Mouse (Mus musculus) retina, postnatal 7 days (tissue): Measurements from ENCODE around the gene Ddx54.

Source experiments
- DNase-seq: peaks from one replicate; pipeline ENCODE4 v3.0.0-alpha.2; 2012; ENCODE audit warnings: low read depth, low spot score

Gene Ddx54

DNA sequence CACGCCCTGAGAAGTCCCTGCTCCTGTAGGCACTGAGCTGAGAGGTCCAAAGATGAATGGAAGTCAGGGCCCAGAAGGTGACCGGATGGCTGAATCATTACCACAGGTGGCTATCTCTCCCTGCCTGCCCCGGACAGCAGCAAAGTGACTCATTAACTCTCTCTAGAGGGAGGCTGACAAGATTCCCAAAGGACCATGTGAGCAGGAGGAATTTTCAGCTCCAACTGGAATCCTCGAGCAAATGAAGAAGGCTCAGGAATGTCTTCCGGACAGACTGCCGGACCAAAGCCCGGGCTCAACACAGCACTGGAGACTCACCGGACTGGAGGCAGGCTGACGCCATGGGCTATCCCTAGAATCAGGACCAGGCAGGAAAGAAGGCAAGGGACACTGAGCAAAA lies 30.5 kb upstream of the Ddx54 start:
- no peak for DNase-seq

DNA sequence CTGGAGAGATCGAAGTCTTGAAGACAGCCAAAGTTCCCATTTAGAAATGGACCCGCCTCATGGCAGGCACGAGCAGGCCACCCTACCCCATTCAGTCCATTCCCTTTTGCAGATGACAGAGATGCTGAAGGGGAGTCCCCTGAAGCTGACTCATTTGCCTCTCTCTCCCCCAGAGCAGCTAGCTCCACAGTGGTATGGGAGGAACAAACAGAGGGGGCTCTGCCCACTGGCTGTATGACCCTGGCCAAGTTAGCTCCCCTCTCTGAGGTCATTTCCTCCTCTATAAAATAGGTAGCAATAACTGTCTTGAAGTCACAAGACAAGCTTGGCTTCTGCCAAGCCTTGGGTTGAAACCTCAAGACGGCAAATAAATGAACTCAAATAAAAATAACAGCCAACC lies 29.0 kb upstream of the Ddx54 start:
- no peak for DNase-seq

DNA sequence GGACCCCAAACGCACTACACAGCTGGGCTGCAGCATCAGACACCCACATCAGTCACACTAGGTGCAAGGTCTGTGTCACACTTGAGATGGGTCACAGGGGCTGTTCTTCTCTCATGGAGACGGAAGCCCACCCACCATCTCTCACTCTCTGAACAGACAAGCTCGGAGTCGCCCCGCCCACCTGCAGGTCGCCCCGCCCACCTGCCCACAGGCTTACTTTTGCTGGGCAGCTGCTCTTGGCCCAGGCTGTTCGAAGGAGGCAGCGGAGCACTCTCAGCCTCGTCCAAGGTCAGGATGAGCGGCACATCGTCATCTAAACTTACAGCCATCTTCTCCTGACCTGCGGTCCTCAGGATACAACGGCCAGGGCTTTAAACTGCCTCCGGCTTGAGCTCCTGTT lies 27.6 kb upstream of the Ddx54 start:
- DNase-seq = no peak

DNA sequence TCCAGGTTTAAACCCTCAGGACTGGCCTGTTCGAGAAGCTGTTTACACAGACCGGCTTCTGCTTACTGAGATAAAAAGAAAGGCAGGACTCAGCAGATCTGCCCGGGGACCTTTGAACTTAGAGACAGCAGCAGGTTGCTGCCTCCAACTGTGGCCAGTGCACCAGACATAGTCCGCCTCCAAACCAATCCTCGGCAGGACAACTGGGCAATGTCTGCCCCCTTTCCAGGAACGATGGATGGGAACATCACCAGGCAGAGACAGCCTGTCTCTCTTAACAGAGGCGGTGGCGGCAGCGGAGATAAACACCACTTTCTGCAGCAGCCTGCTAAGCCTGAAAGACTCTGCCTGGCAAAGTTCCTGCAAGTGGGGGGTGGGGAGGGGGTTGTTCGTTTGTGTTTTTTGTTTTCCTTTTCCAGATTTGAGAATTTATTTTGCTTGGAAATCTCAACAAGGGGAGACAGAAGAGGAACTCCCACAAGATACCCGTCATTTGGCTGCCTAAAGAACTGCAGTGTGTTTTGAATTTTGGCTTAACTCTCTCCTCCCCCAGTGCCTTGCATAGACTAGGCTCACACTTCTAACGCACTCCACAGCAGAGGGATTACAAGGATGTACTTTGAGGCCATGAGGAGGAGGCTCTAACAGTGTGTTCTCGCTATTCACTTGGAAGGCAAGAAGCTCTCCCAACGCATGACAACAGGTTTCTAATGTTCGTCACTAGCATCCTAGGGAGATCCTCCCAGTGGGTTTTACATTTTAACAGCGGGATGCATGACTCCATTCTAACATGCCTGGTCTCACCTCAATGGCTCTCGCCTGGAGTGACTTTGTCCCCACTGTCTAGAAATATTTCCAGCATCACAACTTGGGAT lies 25.6 kb upstream of the Ddx54 start:
- DNase-seq = no peak

DNA sequence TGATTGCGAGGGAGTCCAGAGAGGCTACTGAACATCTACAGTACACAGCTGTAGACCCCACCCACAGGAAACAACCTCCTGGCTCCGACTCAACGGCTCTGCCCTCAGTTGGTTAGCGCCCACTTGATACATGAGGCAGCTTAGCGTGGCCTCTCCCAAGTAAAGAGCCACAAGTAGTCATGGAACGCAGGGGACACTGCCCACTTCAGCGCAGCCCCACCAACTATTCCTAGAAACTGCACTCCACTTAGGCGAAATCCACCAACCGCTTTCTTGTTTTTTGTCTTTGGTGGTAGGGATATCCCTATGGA lies 25.0 kb upstream of the Ddx54 start:
- no peak for DNase-seq

DNA sequence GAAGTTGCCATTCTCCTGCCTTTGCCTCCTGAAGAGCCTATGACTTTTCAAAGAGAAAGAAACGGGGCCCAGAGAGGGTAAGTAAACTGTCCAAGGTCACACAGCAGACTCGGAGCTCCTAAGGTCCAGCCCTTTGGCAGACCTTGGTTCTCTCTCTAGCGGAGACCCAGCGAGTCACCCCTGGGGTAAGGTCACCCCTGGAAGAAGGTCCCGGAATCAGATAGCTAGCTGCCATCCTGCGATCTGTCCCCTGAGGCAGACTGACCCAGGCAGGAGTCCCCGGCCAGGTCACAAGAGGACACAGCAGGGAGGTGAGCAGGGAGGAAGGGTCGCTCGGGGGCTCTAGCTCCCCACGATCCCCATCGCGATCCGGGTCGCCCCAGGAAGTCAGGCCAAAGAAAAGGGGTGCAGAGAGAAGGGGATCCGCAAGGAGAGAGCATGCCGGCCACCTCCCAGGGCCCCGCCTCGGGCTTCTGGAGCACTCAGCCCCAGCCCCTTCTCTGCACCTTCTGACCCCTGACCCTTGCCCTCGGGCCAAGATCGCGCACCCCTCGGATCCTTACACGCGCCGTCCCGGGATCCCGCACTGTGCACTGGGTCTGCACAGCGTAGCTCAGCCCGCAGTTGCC lies 24.5 kb upstream of the Ddx54 start:
- no peak for DNase-seq

DNA sequence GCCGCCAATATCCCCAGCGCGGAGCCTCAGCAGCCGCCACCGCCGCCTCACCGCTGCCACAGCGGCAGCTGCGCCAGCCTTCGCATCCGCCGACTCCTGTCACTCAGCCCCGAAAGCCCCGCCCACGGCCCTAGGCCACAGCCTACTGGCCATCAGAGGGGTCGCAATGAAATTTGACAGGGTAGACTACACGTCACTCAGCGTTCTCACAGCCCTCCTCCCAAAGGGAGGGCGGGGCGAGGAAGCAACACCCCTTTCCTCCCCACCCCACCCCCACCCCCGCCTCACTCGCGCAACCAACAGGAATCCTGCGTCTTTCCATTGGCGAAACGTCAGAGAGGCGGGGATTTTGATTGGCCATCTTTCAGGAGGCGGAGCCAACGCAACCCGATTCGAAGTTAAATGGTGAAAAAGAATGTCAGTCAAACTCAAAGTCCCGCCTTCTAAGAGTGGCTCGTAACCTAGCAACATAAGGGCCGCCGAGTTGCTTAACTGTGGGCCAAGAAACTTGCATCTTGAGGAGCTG lies 23.9 kb upstream of the Ddx54 start, which contains the start of the genes Tpcn1 and Iqcd:
Gene Tpcn1, minus strand, starts transcription at position 105 of the 526 bp plus-strand sequence.
Gene Iqcd, plus strand, starts transcription at position 448 of the 526 bp plus-strand sequence.
- peak; percentile 99 for DNase-seq

DNA sequence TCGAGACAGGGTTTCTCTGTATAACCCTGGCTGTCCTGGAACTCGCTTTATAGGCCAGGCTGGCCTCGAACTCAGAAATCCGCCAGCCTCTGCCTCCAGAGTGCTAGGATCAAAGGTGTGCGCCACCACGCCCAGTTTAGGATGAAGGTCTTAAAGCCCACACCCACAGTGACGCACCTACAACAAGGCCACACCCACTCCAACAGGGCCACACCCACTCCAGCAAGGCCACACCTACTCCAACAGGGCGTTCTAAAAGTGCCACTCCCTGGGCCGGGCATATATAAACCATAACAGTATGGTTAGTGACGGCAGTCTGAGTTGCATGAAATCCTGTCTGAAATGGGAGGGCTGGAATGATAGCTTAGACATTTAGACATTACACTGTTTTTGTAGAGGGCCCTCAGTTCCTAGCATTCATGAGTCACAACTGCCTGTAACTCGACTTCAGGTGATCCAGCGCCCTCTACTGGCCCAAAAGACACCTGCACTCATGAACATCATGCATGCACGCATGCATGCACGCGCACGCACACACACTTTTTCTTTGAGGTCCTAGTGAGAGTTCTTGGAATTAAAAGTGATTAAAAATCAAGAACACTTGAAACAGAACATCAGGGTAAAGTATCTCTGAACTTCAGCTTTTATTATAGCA lies 22.1 kb upstream of the Ddx54 start:
- DNase-seq = no peak

DNA sequence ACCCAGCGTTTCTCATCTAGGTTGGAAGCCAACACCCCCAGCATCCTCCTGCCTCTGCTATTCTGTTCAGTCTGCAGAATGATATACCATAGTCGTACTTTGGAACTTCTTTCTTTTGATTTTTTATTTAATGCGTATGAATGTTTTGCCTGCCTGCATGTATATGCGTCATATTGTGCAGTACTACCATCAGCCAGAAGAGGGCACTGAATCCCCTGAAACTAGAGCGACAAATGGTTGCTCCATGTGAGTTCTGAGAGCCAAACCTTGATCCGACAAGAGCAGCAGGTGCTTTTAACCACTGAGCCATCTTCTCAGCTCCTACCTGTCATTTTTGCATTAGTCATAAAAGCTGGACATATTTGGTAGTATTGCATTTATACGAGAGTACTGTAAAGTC lies 20.4 kb upstream of the Ddx54 start:
- no peak for DNase-seq

DNA sequence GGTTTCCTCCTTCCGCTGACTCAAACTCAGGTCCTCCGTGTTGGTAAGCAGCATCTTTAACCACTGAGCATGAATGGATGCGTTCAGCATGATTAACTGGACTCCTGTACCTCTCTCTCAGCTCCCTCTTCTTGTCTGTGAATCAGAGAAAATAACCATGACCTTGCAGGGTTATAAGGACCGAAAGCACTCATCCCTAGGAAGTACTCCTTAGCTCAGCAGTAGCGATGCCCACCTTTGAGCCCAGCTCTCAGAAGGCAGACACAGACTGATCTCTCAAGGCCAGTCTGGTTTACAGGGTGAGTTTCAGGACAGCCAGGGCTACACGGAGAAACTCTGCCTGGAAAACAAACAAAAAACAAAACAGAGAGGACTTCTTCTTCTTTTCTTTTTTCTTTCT lies 18.1 kb upstream of the Ddx54 start:
- no peak for DNase-seq

DNA sequence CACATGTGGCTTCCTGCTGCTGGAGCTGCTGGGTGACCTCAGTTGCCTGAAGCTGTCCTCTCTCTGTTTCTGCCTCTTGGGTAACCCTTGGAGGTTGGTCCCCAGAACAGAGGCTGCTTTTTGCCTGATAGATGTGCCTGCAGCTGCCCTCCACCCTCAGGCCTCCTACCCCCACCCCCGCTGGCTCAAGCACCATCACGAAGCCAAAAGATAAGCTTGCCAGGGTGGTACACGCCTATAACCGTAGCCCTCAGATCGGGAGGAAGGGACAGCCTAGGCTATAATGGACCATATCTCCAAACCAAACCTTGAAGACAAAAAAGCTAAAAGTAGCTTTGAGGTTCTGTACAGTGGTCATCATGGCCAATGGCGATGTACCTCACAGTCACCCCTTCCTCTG lies 12.9 kb upstream of the Ddx54 start:
- DNase-seq = no peak

DNA sequence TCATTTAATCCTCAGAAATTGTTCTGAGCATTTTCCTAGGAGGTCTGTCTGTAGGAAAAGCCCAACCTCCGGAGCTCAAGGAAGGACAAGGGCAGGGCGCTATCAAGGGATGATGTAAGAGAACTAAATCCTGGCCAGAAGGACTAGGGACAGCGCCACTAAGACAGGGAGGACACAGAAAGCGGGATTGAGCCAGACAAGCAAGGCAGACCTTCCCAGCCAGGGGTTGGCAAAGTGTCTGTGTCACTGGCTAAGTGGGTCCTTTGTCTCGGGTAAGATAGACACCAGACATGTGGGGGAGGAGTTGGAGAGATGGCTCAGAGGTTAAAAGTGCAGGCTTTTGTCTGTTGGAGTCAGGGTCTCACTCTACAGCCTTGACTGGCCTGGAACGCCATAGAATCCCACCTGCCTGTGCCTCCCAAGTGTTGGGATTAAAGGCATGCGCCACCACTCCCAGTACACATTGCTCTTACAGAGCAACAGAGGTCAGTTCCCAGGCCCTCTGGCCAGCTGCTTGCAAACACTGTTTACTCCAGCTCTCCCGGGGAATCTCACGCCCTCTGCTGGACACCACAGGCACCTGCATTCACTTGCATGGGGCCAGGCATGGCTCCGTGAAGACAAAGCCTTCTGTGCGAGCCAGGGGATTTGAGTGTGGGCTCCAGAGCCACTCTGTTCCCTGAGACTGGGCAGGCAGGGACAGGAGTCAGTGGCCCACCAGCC lies 11.4 kb upstream of the Ddx54 start:
- DNase-seq = no peak

DNA sequence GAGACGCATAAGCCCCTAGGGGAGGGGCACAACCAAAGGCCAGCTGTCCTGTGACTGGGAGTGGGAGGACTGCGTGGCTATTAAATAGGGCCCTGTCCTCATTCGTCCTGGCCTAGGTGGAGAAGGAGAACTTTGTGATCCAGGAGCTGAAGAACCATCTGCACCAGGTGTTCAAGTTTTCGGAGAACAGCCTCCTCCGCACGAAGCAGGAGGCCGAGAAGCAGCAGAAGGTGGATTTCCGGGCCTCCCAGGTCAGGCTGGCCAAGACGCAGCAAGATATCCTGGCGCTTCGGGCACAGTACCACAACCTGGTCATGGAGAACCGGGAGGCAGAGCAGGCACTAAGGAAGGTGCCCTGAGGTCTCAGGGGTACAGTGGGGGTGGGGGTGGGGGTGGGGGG lies 10.3 kb upstream of the Ddx54 start:
- no peak for DNase-seq

DNA sequence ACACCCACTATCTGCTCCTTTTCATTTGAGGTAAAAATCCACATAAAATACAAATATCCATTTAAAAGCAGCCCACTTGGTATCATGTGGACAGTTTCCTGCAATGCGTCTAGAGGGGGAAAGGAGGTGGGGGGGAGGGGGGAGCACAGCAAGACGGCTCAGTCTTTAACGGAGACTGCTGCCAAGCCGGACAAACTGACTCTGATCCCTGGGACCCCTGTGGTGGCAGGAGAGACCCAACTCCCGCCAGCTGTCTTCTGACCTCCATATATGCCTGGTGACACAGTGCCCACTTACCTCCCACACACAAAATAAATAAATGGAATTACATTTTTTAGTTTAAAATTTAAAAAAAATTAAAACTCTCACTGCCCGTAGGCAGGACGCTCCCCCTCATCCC lies 9.0 kb upstream of the Ddx54 start:
- no peak for DNase-seq

DNA sequence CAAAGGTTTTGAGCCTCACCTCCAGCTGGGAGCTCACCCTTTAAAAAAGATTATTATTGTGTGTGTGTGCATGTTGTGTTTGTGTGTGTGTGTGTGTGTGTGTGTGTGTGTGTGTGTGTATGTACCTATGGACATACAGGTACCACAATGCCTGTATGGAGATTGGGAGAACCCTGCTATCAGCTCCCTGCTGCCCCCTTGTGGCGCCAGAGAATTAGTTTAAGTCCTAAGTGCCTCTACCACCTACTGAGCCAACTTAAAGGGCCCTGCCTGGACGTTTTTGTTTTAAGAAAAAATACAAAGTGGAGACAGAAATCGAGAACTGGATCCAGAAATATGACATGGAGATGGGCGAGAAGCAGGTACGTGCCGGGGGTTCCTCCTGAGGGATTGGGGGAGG lies 7.7 kb upstream of the Ddx54 start:
- DNase-seq = peak; percentile 71

DNA sequence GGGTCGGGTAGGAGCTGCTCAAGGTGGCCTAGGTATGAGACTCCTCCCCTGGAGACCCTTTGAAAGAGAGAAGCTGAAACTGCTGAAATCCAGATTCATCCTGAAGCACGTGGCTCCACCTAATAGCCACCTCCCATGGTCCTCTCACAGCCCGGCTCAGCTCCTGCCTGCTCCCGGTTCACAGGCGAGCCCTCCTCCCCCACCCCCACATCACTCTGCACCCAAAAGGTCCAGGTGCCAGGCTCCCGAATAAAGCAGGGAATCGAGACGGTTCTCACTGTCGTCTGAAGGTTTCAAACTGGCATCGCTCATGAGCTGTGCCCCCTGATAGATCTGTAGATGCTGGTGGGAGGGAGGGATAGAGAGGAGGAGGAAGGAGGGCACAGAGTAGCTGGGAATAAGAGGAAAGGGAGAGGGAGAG lies 7.3 kb upstream of the Ddx54 start:
- DNase-seq = no peak

DNA sequence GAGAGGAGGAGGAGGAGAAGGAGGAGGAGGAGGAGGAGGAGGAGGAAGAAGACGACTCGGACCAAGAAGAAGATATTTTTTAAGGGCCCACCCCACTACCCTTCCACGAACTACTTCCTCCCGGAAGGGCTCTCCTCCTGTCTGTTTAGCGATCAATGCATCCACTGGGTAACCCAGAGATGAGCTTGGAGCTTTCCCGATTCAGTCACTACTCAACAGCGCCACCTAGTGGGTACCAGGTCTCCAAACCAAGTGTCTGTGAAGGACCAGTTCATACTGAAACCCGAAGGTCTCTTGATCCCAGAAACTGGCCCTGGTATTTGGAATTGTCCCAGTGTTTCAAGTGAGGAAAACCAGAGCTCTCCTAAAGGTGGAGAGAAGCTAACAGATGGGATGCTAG lies 6.9 kb upstream of the Ddx54 start:
- peak; percentile 89 for DNase-seq

DNA sequence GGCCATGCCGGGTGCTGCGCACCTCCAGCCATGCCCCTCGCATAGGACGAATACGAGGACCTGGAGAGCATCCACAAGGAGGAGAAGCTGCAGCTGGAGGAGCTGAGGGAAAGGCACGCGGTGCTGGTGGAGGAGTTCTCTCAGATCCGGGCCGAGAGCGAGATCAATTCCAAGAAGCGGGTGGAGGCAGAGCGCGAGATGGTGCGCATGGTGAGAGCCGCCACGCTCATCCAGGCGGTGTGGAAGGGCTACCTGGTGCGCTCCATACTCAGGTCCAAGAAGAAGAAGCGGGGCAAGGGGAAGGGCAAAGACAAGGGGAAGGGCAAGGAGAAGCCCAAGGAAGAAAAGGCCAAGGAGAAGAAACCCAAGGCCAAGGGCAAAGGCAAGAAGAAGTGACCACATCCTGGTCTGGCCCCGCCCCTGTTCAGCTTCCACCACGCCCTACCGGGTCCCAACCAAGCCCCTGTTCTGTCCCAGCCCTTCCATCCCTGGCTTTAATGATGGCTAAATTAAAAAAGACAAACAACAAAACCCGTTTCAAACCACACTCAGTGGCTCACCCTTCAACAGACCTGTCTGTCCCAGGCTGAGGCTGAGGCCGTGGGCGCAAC lies 5.8 kb upstream of the Ddx54 start:
- DNase-seq = no peak

DNA sequence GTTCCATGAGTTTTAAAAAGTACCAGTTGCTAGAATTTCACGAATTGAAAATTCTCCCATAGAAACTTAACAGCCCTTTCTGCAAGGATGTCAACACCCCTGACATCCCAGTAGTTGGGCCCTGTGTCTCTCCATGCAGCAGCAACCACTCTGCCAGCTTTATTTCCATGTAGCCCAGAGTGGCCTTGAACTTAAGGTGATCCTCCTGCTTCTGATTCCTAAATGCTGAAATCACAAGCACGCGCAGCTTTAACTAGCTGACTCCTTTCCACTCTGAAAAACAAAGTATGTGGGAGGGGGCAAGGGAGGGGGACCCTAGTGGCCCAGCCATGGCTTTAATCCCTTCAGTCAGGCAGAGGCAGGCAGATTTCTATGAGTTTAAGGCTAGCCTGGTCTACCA lies 5.2 kb upstream of the Ddx54 start:
- no peak for DNase-seq

DNA sequence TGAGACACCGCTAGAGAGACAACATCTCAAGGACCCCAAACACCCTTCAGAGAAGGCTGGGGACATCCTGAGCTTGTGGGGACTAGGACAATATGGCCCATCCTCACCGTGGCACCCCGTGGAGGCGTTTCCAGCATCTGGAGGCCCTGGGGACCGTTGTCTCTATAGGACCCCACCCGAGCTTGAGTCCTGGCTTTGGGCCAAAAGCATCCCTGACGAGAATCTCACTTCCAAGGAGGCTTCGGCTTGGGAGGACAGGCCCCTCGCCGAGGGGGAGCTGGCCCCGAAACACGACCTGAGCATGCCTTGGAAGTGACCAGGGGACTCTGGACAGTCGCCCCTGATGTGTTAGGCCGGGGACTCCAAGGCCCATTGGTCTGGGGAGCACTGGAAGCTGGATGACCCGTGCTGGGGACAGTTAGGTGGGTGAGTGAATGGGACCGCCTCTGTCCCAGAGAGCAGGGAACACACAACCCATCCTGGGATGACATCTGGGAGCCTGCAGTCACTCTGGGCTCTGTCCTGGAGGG lies 3.2 kb upstream of the Ddx54 start:
- DNase-seq = no peak

DNA sequence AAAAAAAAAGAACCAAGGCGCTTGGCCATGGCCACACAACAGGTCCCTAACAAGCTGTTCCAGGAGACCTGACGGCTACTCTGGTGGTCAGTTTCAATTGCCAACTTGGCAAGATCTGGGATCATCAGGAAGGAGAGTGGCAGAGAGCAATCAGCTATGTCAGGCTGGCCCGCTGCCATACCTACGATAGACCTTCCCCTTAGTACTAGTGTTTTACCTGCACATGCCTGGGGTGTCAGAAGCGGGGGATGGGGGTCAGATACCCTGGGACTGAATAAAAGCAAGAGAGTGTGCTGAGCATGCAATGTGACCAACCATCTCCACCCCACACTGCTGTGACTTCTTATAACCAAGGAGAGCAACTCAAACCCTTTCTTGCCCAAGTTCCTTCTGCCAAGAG lies 1.6 kb upstream of the Ddx54 start:
- no peak for DNase-seq
